Mouse (Mus musculus) ES-CJ7 (cell line): Measurements from ENCODE around the gene Gm49396.
A peak's percentile ranks its signal among the peaks of the same experiment; 100 is the strongest.

Experiments used
- DNase-seq: peaks from one replicate; pipeline ENCODE4 v3.0.0; 2011; ENCODE audit warnings: low read depth, low spot score

The Gm49396 gene

DNA sequence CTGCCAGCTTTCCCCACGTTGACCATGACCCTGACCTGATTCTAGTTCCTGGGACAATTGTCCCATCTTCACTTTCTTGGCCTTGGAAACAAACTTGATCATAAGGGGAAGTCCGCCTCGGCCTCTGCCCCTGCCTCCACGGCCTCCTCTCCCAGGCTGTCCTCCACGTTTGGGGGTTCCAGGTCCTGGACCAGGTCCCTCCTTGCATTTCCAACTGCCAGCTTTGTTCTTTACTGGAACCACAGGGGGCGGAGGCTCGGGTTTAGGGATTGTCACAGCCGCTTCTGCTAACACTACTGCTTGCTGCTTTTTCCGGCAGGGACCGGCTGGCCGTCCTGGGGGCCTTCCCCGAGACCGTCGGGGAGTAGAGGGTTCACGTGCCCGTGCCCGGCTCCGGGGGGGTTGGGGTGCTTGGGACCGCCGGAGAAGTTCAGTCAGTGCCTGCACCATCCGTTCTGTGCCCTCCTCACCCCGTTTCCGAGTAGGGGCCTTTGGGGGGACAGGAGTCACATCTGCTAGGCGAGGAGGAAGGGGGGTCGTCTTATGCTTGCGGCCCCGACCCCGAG is 23.4 kb downstream of the Gm49396 start:
- no peak for DNase-seq

DNA sequence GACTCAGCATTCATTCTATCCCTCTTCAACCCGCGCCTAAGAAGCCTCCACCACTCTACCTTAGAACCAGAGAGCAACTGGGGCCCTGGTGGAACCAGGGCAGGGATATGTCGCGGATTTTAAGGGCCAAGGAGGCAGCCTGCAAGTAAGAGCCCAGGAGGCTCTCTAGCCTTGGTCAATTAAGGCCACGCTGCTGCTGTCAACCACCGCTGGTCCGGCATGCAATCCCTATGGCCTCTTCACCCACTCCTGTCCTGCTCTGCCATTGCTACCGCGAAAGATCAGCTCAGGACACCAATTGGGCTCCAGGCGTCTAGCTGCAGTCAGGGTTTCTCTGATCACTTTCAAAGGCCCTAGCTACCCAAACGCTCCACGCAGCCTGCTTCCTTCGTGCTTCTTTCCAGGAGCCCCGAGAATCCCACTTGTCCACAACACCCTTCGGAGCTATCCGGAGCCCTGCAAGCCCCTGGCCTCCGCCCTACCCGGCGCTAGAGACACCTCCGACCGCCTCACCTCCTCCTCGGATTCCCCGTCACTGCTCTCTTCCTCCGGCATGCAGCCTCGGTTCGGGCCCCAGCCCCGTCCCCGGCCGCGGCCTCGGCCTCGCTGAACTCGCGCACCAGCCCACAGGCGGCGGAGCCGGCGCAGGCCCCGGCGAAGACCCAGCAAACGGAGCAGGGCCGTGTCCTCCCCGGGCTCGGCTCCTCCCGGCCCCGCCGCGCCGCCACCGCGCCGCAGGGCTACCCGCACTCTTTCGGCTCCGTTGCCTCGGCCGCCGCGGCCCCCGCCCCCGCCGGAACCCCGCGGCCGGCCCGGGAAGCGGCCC is 24.9 kb downstream of the Gm49396 start:
- DNase-seq, result no peak

DNA sequence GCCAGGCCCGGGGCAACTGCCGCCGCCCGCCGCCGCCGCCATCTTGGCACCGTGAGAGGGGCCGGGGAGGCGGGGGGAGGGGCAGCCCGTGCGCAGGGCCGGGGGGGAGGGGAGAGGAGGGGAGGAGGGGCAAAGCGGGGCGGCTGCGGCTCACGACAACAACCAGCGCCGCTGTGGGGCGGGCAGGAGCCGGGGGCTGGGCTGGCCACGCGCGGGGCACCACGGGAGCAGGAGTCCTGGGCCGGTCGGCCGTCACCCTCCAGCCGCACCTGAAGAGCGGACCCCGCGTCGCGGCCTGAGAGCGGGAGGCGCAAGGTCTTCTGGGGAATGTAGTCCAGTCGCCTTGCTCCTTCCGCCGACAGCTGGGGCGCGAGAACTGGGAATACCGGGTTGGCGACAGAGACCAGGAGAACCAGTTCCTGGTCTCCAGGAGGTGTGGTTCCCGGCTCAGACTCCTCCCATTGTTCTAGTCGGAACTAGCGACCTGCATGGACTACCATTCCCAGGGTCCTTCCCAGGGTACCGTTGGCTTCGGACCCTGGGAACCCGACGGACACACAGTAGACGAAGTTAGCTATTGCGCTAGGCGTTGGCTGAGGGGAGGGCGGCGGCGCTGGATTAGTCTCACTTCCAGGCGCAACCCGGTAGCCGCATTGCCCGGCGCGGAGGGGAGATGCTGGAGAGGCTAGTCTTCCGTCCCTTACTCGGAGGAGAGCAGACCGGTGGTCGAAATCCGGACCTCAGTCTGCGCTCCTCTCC is 25.7 kb downstream of the Gm49396 start, which contains the start of gene Kmt2b:
TSS of gene Kmt2b (minus strand) at position 51 of the 759 bp plus-strand sequence.
- peak; percentile 99 for DNase-seq

DNA sequence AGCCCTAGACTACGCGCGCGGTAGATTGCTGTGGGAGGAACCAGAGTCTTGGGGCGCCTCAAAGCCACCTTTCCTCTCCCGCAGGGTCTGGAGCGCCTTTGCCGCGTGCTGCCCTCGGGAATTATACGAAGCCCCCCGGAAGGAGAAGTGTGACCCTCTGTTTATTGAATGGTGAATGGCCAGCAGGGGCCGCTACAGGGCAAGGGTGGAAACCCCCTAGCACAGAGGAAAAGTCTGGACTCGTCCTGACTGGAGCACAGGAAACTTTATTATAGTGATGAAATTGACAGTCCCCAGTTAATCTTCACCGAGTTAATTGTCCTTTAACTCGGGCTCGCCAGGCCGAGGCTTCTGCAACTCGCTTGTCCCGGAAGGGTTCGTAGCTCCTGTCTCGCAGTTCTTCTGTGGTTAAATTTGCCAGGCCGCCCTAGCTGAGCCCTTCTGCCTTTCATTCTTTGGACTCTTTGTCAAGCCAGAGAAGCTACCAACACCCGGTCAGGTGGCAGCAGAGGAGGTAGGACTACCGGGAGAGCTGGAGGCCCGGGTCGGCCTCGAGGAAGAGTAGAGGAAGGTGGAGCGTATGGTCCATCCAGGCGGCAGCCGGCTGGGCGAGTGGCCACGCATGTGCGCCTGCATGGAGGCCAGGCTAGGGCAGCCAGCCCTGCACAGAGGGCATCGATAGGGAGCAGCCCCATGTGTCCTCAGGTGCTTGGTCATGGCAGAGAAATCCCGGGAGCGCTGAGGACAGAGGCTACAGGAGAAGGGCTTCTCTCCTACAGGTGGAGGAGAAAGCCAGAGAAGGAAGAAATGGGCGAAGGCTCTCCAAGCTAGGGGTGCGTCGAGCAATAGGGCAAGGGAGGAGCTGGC is 26.5 kb downstream of the Gm49396 start:
- peak; percentile 85 for DNase-seq

DNA sequence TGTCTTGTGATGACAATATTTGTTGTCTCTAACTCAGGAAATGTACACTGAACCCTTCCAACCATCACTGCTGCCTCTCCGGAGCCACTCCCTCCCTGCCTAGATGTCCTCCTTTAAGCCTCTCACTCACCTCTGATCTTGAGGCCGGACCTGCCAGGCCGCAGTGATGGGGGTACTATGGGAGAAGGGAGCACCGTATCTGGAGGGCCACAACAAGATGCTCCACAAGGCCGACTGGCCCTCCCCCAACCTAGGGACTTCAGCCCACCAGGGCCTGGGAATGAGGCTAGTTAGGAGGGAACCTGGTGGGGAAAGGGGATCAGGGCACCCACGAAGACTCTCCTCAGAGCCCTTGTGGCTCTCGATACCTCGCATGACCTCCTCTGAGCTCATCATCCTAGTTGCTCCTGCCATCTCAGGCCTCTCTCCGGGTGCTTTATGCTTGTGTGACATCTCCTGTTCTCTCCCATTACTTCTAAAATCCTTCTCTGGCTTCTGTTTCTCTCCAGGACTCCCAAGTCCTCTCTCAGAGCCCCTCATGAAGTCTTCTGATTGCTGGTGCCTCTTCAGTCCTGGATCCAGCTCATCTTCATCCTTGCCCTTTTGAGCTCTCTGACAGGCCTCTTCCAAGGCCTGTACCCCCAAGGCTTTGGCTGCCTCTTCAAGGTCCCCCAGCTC is 27.9 kb downstream of the Gm49396 start:
- no peak for DNase-seq

DNA sequence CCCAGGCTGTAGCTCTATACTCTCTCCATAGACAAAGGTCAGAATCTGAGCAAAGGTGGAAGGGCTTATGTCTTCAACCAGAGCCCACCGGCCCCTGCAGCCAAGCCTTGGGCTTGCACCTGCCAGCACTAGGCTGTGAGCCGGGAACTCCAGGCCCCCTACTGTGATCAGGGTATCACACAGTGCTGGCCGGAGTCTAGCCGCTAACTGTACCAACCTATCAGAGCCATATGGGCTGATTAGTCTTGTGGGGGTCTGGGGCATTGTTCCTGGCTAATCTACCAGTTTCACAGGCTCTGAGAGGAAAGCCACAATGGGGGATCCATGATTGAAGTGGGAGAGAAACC is 28.4 kb downstream of the Gm49396 start:
- no peak for DNase-seq

DNA sequence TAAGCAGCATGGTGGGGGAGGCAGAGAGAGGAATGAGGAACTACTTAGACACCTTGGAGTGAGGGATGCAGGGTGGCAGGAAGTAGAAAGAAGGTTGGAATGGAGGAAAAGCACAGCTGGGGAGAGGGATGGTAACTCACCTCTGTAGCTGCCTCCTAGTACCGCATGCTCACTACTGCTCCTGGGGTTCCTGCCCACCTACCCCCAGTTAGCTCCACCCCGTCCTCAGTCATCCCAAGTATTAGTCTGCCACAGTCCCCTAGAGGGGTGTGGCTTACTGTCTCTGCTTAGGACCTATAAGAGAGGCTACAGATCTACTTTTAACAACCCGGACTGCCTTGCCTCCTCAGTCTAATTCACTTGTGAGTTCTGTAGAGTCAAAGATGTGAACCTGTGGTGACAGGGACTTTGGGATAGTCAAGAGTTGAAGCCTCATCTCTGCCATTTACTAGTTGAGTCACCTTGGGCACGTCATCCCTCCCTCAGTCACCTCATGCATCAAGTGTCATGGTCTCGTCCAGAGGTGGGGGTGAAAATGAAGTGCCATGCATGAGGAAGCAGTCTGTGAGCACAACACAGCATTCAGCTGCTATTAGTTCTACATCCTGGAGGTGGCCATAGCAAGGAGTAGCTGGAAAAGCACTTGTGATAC is 29.8 kb downstream of the Gm49396 start:
- DNase-seq, result peak; percentile 58

DNA sequence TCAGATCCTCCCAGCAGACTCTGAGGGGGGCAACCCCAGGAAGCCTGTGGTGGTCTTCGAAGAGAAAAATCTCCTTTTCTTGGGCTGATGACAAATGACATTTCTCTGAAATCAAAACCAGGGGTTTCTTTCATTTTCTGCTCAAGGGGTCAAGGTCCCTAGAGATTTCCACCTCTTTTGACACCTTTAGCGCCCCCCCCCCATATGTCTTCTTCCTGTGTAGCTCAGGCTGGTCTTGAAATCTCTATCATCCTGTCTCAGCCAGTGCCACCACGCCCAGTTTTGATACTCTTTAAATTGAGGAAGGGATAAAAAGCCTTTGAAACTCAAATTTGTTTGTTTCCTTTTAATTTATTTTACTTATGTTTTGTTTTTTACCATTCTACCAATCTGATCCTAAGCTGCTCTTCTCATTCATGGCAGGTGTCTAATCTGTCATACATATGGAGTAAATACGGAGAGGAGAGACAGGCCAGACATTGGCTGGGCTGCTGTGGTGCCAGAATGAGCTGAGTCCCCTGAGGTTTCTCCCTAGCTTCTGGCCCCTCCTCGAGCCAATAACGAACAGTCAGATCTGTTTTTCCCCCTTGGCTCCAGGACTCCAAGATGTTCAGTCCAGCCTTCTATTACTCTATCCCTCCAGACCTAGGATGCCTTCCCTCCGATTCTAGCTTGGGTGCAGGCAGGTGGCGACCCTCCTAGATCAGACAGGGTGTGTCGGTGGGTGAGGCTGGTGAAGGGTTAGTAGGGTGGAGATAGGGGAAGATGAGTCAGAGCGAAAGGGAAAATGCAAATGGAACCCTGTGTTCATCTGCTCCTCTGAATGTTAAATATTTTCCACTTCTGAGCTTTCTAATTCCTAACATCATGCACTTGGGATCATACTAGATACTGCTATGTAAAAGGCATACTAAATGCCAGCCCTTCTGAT is 30.7 kb downstream of the Gm49396 start:
- DNase-seq, result no peak

DNA sequence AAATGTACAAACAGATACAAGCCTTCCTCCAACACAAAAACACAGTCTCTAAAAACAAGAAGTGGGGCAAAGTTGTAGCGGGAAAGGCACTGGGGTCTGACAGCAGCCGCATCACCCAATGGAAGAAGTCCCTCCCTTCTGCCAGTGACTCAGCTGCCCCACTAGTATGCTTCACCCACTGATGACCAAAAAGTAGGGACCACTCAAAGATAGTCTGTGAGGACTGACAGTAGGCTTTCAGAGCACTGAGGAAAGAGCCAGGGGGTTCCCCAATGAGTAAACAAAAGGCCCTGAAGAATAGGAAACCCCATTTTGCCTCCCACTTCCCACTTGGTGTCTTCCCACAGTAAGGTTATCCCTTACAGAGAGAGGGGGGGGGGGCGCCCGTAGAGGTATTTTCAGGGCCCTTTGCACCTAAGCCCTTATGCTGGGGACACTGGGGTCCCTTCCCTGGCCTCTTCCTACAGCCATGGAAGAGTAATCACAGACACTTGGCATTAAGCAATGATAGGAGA is 31.4 kb downstream of the Gm49396 start:
- DNase-seq, result no peak

DNA sequence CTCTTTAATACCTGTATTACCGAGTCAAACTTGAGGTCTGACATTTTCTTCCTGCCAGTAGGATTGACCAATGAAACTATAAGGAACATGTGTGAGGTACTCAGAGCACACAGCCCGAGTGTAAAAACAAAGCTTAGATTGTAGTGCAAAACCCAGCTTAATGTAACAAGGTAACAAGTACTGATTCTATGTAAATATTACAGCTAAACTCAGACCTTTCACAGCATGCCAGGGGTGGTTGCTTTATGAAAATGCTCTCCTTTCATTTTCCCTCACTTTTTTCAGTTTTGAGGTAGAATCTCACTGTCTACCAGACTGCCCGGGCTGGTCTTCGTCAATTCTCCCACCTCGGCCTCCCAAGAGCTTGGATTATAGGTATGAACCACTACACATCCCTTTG is 32.9 kb downstream of the Gm49396 start:
- no peak for DNase-seq

DNA sequence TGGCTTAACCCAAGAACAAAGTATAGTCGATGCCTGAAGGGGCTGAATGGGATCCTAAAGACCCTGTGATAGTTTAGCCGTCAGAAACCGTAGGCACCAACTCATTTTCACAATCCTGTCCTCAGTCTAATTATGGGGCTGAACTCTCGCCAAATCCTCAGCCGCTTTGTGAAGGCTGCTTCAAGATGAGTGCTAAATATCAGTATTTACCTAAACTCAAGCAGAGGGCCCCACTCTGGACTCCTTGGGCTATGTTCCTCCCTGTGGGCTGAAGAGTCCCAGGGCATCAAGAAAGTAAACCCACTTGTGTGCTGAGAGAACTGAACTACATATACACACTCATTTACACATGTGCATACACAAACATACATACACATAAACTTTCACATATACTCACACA is 33.7 kb downstream of the Gm49396 start:
- no peak for DNase-seq

DNA sequence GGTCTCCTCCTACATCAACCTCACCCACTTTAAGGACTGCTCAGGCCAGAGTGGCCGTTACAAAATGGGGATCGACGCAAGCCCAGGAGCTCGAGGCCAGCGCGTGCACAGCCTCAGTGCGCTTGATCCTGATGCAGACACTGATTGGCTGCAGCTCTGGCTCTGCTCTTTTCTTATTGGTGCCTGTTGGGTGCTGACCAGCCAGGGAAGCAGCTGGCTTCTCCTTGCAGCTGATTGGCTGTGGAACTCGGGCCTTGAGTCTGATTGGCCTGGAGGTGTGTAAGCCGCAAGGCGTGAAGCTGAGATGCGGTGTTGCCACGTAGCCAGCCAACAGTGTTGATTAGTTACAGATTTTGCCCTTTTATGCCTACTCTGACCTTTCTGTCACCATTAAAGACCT is 35.6 kb downstream of the Gm49396 start, which contains the start of gene Zbtb32:
TSS of gene Zbtb32 (minus strand) at position 124 of the 400 bp plus-strand sequence.
- peak; percentile 86 for DNase-seq

DNA sequence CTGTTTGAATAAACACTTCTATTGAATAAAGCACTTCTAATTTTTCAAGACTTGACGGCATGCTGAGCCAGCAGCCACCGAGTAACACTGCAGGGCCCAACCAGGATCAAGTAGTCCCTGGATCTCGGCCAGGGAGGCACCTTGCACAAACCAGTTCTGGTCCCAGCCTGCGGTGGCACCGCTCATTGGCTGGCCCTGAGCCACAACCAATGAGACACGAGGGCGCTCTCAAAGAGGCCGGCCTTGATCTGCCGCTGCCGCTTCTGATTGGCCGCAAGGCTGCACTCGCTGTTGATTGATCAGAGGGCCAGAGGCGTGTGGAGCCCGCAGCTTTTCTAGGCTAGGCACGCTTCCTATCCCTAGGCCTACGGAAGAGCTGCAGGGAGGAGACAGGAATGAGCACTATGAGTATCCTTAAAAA is 36.8 kb downstream of the Gm49396 start:
- peak; percentile 97 for DNase-seq

DNA sequence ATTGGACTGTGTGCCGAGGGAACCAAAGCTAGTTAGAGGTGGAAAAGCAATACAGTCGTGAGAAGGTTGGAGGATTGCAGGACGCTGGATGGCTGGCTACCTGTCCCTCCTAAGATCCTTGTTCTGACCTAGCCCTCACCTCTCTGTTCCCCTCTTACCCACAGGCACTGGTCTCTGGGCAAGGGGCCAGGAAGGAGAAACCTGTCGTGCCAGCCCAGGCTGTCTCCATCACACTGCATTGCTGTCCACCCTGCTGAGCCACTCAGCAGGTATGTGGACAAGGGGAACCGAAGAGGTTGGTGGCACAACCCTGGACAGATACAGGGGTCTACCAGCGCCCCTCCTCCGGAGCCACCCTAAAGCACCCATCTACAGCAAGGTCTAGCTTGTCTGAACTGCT is 37.5 kb downstream of the Gm49396 start:
- DNase-seq, result no peak

DNA sequence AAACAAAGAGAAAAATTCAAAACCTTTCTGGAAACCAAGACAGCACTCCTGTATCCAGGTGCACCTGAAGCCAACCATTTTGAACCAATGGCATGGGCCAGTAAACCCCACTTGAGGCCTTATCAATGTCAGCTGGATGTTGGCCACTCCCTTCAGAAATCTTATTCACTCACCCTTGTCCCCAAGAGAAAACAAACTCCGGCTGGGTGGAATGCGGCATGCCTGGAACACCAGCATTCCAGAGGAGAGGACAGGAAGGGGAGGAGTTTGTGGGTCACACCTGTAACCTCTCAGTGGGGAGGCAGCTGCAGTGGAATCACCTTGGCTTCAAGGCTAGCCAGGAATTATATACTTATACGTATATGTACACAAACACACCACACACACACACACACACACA is 39.4 kb downstream of the Gm49396 start:
- peak; percentile 93 for DNase-seq

DNA sequence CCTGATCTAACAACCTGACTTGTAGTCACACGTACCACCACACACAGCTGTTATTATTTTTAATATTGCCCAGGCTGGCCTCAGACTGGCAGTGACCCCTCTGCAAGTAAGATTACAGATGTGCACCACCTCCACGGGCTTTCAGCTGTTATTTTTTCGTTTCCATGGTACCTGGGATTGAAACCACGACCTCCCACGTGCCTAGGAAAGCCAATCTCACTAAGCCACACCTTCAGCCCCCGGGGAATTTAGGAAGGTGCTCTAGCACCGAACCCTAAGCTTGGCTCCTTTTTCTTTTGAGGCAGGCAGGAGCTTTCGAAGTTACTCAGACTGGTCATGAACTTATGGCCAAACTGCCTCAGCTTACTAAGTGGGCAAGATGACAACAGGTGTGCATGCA is 41.3 kb downstream of the Gm49396 start:
- DNase-seq, result peak; percentile 48

DNA sequence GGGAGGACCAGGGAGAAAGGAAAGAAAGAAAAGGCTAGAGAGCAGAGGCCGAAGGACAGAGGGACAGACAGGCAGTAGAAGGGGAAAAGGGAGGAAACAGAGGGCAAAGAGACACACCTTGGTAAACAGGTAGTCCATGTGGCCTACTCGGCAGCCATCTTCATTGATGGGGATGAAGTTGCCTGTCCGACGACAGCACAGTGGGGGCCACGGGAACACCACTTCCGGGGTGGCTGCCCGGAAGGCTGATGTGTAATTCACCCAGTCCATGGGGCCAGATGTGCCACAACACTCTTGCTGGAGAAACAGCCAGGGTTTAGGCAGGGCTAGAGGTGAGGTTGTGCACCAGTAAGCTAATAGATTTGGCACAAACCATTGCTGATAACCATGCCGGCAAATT is 41.8 kb downstream of the Gm49396 start:
- DNase-seq, result no peak

DNA sequence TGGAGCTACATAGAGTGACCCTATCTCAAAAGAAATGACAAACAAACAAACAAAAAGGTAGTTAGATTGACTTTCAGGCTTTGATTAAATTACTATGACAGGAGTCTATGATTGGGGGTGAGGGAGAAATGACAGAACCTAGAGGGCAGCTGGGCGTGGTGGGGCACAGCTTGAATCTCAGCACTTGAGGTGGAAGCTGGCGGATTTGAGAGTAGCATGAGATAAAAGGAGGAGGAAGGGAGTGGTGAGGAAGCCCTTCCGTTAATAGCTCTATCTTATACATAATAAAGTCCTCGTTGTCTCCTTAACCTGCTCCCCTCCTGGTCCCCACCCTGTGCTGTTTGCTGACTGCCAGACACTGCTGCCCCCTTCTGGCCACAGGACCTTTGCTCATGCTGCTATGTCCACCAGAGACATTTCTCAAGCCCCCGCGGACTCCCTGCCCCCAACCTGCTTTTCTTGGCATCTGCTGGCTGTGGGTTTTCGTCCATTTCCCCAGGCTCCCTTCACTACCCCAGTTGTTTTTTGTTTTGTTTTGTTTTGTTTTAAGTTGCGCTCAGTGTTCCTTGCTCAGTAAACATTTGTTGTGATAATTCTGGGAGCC is 44.7 kb downstream of the Gm49396 start:
- DNase-seq, result peak; percentile 98

DNA sequence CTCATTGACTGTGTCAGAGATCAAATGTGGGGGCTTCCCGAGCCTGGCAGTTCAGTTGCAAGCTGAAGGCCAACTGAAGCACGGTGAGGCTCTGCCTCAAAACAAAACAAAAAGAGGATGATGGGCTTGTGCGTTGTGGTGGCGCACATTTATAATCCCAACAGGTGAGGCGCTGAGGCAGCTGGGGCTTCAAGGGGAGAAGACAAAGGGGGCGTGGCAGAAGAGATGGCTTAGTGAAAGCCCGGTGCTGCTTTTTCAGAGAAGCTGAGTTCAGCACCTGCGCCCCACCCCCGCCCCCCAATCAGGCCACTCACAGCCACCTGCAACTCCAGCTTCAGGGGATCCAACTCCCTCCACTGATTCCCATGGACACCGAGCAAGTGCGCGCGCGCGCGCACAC is 45.3 kb downstream of the Gm49396 start:
- DNase-seq, result peak; percentile 74
